Mouse (Mus musculus): ENCODE results near the gene Prpf6.

GRCm38 (mm10) chr2:181677096-181677754 lies 85.6 kb downstream of the Prpf6 start:
- no peak for TF ChIP-seq GATA1 (IDR thresholded peaks at IDR 0.05; ENCODE audit: borderline replicate concordance, low read length)
- no peak for TF ChIP-seq FLI1 (IDR thresholded peaks at IDR 0.05; ENCODE audit: low read length)

Data from megakaryocyte, embryonic 14.5 days (primary cell).